Mouse (Mus musculus) ES-Bruce4 (cell line): ENCODE data around the gene Kncn. TPM values are rescaled to one million over a fixed set of nuclear protein-coding genes. Genes with fewer than 3 reads are reported as not detected.

Experiments
- H3K27ac ChIP-seq: 2 replicates; pipeline ENCODE4 v1.5.1; 2012; ENCODE audit warnings: low read length, inconsistent platforms; ENCODE audit not compliant: insufficient read depth
- H3K27me3 ChIP-seq: 2 replicates; pipeline ENCODE4 v1.6.1; 2012; ENCODE audit warnings: mild to moderate bottlenecking, low read length, inconsistent platforms; ENCODE audit not compliant: control insufficient read depth, poor library complexity, insufficient read depth, severe bottlenecking
- H3K36me3 ChIP-seq: 2 replicates; pipeline ENCODE4 v1.6.1; 2012; ENCODE audit warnings: inconsistent platforms, mild to moderate bottlenecking, low read length, moderate library complexity; ENCODE audit not compliant: control insufficient read depth, poor library complexity, insufficient read depth, severe bottlenecking
- H3K4me1 ChIP-seq: one replicate; pipeline ENCODE4 v1.8.1; 2011; ENCODE audit warnings: low read length; ENCODE audit not compliant: control insufficient read depth, insufficient read depth
- H3K4me3 ChIP-seq: 2 replicates; pipeline ENCODE4 v1.5.1; 2011; ENCODE audit warnings: low read depth, mild to moderate bottlenecking, low read length
- H3K9ac ChIP-seq: 2 replicates; pipeline ENCODE4 v1.6.1; 2012; ENCODE audit warnings: low read depth, mild to moderate bottlenecking, inconsistent platforms; ENCODE audit not compliant: poor library complexity, severe bottlenecking
- H3K9me3 ChIP-seq: replicated peaks from 2 replicates; pipeline ENCODE4 v1.6.1; 2012; ENCODE audit warnings: mild to moderate bottlenecking, low read length, inconsistent platforms; ENCODE audit not compliant: control insufficient read depth, poor library complexity, insufficient read depth, severe bottlenecking
- CTCF ChIP-seq: IDR thresholded peaks from one replicate; pipeline ENCODE4 v1.8.1; 2011; ENCODE audit warnings: low read depth, low read length
- EP300 ChIP-seq: IDR thresholded peaks from 2 replicates; pipeline ENCODE4 v1.6.1; 2011; ENCODE audit warnings: low read depth, low read length; ENCODE audit not compliant: insufficient read depth
- POLR2A ChIP-seq: IDR thresholded peaks from one replicate; pipeline ENCODE4 v1.8.1; 2011; ENCODE audit warnings: low read length; ENCODE audit not compliant: insufficient read depth
- polyA plus RNA-seq: library from polyadenylated mRNA; stranded (reverse); fragments of >200 nt; gene quantifications from 2 replicates; pipeline ENCODE4 v1.2.4, GENCODE M21; 2011; ENCODE audit warnings: low read depth; ENCODE audit not compliant: missing spikeins, insufficient read depth, insufficient read length

Gene Kncn
- polyA plus RNA-seq, 1 experiment: not detected

GRCm38 (mm10) chr4:115897901-115898631 is 13.9 kb downstream of the Kncn start:
- Histone ChIP-seq H3K4me3 (peak overlapping the region; percentile 63), H3K36me3 (no peaks in the 10 kb centered on the region), H3K4me1 (no peaks in the 10 kb centered on the region), H3K27ac (no peak overlapping the region), H3K27me3 (no peaks in the 10 kb centered on the region), H3K9ac (peak overlapping the region; percentile 36), H3K9me3 (no peaks in the 10 kb centered on the region)
- TF ChIP-seq CTCF: peak; percentile 53
- TF ChIP-seq POLR2A: no peak
- TF ChIP-seq EP300: no peak

GRCm38 (mm10) chr4:115902816-115903215 is 18.6 kb downstream of the Kncn start:
- no peaks in the 10 kb centered on the region for H3K4me1 ChIP-seq
- H3K27ac ChIP-seq: no peak overlapping the region
- TF ChIP-seq CTCF: peak; percentile 51
- no peak for TF ChIP-seq EP300
- TF ChIP-seq POLR2A: no peak
- H3K9ac ChIP-seq: no peak overlapping the region
- H3K4me3 ChIP-seq: no peak overlapping the region
- no peaks in the 10 kb centered on the region for H3K36me3 ChIP-seq
- no peaks in the 10 kb centered on the region; the same call in 1 of the 2 replicates for H3K27me3 ChIP-seq
- H3K9me3 ChIP-seq: no peaks in the 10 kb centered on the region

- H3K4me1 ChIP-seq: no peaks in the 10 kb centered on the region
- no peaks in the 10 kb centered on the region; the same call in 1 of the 2 replicates for H3K27me3 ChIP-seq
Measured at GRCm38 (mm10) chr4:115904375-115904774, 20.2 kb downstream of the Kncn start.

GRCm38 (mm10) chr4:115905701-115906100 is 21.5 kb downstream of the Kncn start:
- no peak overlapping the region for H3K4me3 ChIP-seq
- TF ChIP-seq CTCF: no peak
- no peak for TF ChIP-seq EP300
- no peaks in the 10 kb centered on the region for H3K36me3 ChIP-seq
- H3K27me3 ChIP-seq: no peaks in the 10 kb centered on the region; the same call in 1 of the 2 replicates
- H3K9ac ChIP-seq: no peak overlapping the region
- H3K27ac ChIP-seq: no peak overlapping the region
- H3K4me1 ChIP-seq: no peaks in the 10 kb centered on the region
- no peaks in the 10 kb centered on the region for H3K9me3 ChIP-seq

More at GRCm38 (mm10) chr4:115904375-115904774, 20.2 kb downstream of the Kncn start:
- H3K9me3 ChIP-seq: no peaks in the 10 kb centered on the region
- no peak overlapping the region for H3K9ac ChIP-seq
- no peaks in the 10 kb centered on the region for H3K36me3 ChIP-seq
- H3K4me3 ChIP-seq: no peak overlapping the region
- H3K27ac ChIP-seq: no peak overlapping the region
- no peak for TF ChIP-seq EP300
- no peak for TF ChIP-seq CTCF
- no peak for TF ChIP-seq POLR2A

- no peak for TF ChIP-seq CTCF
- TF ChIP-seq EP300: no peak
- TF ChIP-seq POLR2A: no peak
- Histone ChIP-seq H3K27ac (no peak overlapping the region), H3K4me3 (no peak overlapping the region), H3K4me1 (no peaks in the 10 kb centered on the region), H3K36me3 (no peaks in the 10 kb centered on the region), H3K9ac (no peak overlapping the region), H3K9me3 (no peaks in the 10 kb centered on the region), H3K27me3 (no peaks in the 10 kb centered on the region; the same call in 1 of the 2 replicates)
Measured at GRCm38 (mm10) chr4:115906791-115907190, 22.6 kb downstream of the Kncn start.

- H3K9ac ChIP-seq: no peak overlapping the region
- H3K36me3 ChIP-seq: no peaks in the 10 kb centered on the region
- no peaks in the 10 kb centered on the region; the same call in 1 of the 2 replicates for H3K27me3 ChIP-seq
- H3K4me3 ChIP-seq: no peak overlapping the region
- no peak overlapping the region for H3K27ac ChIP-seq
- TF ChIP-seq CTCF: no peak
- no peaks in the 10 kb centered on the region for H3K4me1 ChIP-seq
- H3K9me3 ChIP-seq: no peaks in the 10 kb centered on the region
Measured at GRCm38 (mm10) chr4:115907994-115908393, 23.8 kb downstream of the Kncn start.
